Mouse (Mus musculus) layer of hippocampus, adult 9-11 months (tissue): ENCODE results near the gene Trim25.

Source experiments
- DNase-seq: peaks from one replicate; pipeline ENCODE4 v3.0.0; 2022

Gene Trim25

DNA sequence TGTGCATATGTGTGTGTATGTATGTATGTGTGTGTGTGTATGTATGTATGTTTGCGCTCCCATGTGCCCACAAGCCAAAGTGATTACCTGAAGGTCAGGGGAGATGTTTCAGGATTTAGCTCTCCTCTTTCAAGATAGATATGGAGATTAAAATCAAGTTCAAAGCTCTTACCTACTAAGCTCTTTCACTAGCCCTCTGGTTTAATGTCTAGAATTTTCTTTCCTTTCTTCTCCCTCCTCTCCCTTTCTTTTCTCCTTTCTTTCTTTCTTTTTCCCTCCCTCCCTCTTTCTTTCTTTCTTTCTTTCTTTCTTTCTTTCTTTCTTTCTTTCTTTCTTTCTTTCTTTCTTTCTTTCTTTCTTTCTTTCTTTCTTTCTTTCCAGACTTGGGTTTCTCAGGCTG is 67.6 kb downstream of the Trim25 start, which contains the start of gene Dgke:
TSS of gene Dgke (minus strand) at position 101 of the 400 bp plus-strand sequence.
- DNase-seq: no peak

DNA sequence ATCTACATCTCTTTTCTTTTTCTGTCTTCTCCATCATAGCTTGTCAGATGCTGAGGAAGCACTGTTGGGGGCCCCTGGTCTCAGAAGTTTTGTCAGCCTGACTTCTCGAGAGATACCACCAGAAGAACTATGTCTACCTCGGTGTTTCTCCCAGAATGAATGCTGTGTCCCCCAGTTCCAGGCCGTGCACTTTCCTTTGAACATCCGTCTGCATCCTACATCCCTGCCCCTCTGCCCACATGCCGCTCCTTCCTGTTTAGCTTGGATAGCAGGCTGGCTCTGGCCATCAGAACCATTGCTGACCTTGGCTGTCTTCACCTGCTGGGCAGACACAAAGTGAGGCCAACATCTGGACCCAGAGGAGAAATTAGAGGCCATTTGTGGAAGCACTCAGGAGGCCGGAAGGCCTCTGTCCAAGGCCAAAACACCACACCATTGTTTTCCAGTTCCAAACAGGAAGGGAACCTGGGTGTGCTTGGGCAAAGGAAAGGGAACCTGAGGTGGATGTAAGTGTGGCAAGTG is 68.2 kb downstream of the Trim25 start:
- no peak for DNase-seq

DNA sequence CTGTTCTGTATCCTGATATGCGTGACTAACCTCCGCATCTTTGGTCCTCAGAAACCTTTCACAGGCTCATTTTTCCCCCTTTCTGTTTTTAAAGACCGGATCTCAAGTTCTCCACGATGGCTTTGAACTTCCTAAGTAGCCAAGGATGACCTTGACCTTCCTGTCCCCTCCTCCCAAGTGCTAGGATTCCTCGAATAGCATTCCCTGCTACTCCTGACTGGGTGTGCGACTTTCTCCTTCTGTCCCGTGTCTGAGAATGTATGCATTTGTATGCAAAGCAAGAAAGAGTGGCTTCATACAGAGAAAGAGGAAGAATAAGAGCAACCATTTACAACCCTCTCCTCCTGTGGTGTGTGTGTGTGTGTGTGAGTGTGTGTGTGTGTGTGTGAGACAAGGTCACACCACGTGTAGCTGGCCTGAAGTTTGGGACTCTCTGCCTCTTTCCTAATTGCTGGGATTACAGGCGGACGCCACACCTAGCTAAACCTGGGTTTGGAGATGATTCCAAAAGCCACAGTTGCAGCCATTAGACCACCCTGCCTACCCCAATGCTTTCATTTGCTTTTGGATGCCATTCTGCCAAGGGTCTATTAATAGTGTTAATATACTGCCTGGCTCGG is 68.8 kb downstream of the Trim25 start:
- DNase-seq: no peak

DNA sequence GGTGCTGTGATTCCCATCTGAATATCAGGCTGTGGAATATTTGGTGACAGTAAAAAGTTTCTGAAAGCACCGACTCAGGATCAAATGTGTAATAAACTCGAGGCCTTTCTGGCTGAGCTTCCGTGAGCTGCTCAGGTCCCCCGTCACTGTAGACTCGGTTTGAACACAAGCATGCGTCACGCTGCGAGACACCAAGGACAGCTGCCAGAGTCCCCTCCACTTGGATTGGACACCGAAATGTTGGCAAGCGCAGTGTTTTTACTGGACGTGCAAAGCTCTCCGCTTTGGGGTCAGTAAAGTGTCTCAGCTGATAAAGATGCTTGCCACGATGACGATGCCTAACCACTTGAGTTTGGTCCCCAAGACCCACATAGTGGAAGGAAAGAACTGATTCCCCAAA is 69.5 kb downstream of the Trim25 start:
- no peak for DNase-seq

DNA sequence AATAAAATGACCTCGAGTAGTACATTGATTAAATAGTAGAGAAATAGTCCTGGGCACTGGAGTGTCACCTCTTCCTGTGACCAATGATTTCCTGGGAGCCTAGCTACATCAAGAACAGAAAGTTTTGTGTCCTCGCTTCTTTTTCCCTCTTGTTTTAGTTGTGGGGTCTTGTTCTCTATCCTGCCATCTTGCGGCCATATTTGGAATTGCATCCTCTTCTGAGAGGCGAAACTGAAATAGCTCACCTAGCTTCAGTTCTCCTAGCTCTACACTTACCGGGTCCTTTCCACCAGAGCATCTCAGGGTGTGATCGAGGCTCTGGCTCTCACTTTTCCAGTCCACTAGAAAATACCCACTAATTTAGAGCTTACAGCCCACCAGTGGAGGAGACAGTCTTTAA is 70.1 kb downstream of the Trim25 start:
- no peak for DNase-seq
